Mouse (Mus musculus) midbrain, postnatal 0 days (tissue): ENCODE results near the gene Selenow. TPM values are rescaled to one million over a fixed set of nuclear protein-coding genes. Genes with fewer than 3 reads are reported as not detected.
A peak's percentile ranks its signal among the peaks of the same experiment; 100 is the strongest.
"Not testable (repeated sequence)": the region's sequence is repeated elsewhere in the genome, so short reads cannot be mapped to it uniquely, and the experiment has no call there.

ENCODE experiments used
- ATAC-seq: fragments of 200-750 bp; cut with Nextera tagmentation; 2 replicates; pipeline ENCODE4 v1.8.0; 2017; ENCODE audit warnings: moderate number of reproducible peaks, mild to moderate bottlenecking, moderate TSS enrichment, moderate library complexity; ENCODE audit not compliant: low FRiP score
- DNase-seq: peaks from one replicate; pipeline ENCODE4 v3.0.0-alpha.2; 2015; ENCODE audit warnings: low spot score
- H3K27ac ChIP-seq: fragments of 300-500 bp; sonication (generic); 2 replicates; pipeline ENCODE4 v1.5.1; 2014; ENCODE audit warnings: low read depth, mild to moderate bottlenecking, low read length, mixed read lengths
- H3K27me3 ChIP-seq: fragments of 300-500 bp; sonication (generic); 2 replicates; pipeline ENCODE4 v1.6.1; 2014; ENCODE audit warnings: low read length, control low read depth, mixed read lengths; ENCODE audit not compliant: insufficient read depth
- H3K36me3 ChIP-seq: fragments of 300-500 bp; sonication (generic); 2 replicates; pipeline ENCODE4 v1.6.1; 2014; ENCODE audit warnings: low read length, control low read depth, mixed read lengths; ENCODE audit not compliant: insufficient read depth
- H3K4me1 ChIP-seq: fragments of 300-500 bp; sonication (generic); 2 replicates; pipeline ENCODE4 v1.6.1; 2014; ENCODE audit warnings: mild to moderate bottlenecking, control low read depth, antibody characterized with exemption, low read length, mixed read lengths; ENCODE audit not compliant: insufficient read depth
- H3K4me2 ChIP-seq: fragments of 300-500 bp; sonication (generic); 2 replicates; pipeline ENCODE4 v1.6.1; 2014; ENCODE audit warnings: low read depth, mild to moderate bottlenecking, low read length, mixed read lengths; ENCODE audit not compliant: poor library complexity, severe bottlenecking
- H3K4me3 ChIP-seq: fragments of 300-500 bp; sonication (generic); 2 replicates; pipeline ENCODE4 v1.5.1; 2014; ENCODE audit warnings: low read depth, mild to moderate bottlenecking, low read length, moderate library complexity
- H3K9ac ChIP-seq: fragments of 300-500 bp; sonication (generic); replicated peaks from 2 replicates; pipeline ENCODE4 v1.6.1; 2014; ENCODE audit warnings: mild to moderate bottlenecking, low read length, moderate library complexity, mixed read lengths; ENCODE audit not compliant: poor library complexity, severe bottlenecking
- H3K9me3 ChIP-seq: fragments of 300-500 bp; sonication (generic); 2 replicates; pipeline ENCODE4 v1.6.1; 2016; ENCODE audit warnings: low read length, control low read depth
- CTCF ChIP-seq: IDR thresholded peaks from 2 replicates; pipeline ENCODE4 v1.5.1; 2016; ENCODE audit warnings: antibody characterized with exemption, mild to moderate bottlenecking
- WGBS: fragments of 180-500 bp; shearing (Covaris S2); extraction: QIAGEN DNeasy Blood & Tissue Kit; methylation state at CpG from one replicate; pipeline ENCODE4 v1.1.7; 2014; 5-methylcytosine and 5-hydroxymethylcytosine counted together
- polyA plus RNA-seq: library from polyadenylated mRNA; unstranded; fragments of >200 nt; fragmentation: Nextera tagmentation; extraction: Ambion mirVana; gene quantifications from 2 replicates; pipeline ENCODE4 v1.2.1, GENCODE M21; 2015
- total RNA-seq: library from RNA; depleted of rRNA; stranded (reverse); fragments of >200 nt; gene quantifications from 2 replicates; pipeline ENCODE4 v1.2.3, GENCODE M21; 2014

Selenow gene
- total and polyA plus RNA-seq, 2 experiments from 2014 or later, result 718 to 2,106 TPM

DNA sequence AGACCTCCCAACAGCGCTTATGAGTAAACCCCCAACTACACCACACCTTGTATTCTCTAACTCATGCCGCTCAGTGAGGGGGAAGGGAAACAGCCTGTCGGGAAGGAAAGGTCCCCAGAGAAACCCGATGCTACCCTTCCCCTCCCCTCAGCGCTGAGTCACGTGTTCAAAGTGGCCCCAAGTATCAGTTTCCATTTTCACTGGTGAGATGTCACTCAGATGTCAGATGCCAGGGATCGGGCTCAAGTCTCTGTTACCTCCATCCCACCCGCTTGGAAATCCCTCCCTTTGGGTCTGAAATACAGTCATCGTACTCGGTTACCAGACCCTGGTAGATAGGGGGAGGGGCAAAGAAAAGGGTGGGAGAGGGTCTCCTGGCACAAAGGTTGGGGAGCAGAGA is 406 bp downstream of the Selenow start:
- DNase-seq, result peak; percentile 63
- peaks cover 9% of the 10 kb centered on the region; the same call in 1 of the 2 replicates for H3K4me1 ChIP-seq
- H3K9me3 ChIP-seq, result no peaks in the 10 kb centered on the region
- H3K9ac ChIP-seq, result peak overlapping the region; percentile 81
- peak overlapping the region; percentile 75 for H3K4me3 ChIP-seq
- no peak for TF ChIP-seq CTCF
- WGBS, result 1% methylated on average over 10 of the region's 10 CpGs
- peak overlapping the region; percentile 88 for H3K27ac ChIP-seq
- H3K4me2 ChIP-seq, result peak overlapping the region; percentile 70
- peak; percentile 44 for ATAC-seq
- no peaks in the 10 kb centered on the region for H3K27me3 ChIP-seq
- H3K36me3 ChIP-seq, result peaks cover 16% of the 10 kb centered on the region

DNA sequence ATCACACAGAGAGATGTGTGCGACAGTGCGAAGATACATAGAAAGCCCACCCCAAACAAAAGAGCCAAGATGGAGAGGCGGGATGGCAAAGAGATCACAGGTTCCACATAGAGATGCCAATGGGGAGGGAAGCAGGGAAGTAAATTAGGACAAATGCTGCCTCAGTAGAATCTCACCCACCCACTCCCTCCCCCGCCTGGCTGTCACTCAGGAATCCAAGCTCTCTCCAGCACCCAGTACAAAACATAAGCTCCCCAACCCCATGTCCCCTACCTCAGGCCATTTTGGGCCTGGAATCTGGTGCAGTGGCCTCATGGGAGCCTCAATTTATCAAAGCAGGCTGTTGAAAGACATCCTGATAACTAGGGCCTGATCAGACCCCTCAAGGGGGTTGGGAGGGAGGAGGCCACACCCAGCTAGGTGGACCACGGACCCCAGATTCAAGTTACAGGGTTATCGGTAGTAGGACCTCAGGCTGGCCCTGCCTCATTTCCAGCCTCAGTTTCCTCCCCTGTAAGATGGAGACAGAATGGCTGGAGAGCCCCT is 1.5 kb downstream of the Selenow start:
- WGBS, result 87% methylated on average over 6 of the region's 6 CpGs
- TF ChIP-seq CTCF, result no peak
- Histone ChIP-seq H3K4me3 (peak overlapping the region; percentile 75), H3K9me3 (no peaks in the 10 kb centered on the region), H3K27ac (peak overlapping the region; percentile 18; the same call in 1 of the 2 replicates), H3K4me1 (peaks cover 9% of the 10 kb centered on the region; the same call in 1 of the 2 replicates), H3K4me2 (peak overlapping the region; percentile 70), H3K27me3 (no peaks in the 10 kb centered on the region), H3K9ac (peak overlapping the region; percentile 81), H3K36me3 (peaks cover 16% of the 10 kb centered on the region)
- no peak for ATAC-seq
- no peak for DNase-seq

DNA sequence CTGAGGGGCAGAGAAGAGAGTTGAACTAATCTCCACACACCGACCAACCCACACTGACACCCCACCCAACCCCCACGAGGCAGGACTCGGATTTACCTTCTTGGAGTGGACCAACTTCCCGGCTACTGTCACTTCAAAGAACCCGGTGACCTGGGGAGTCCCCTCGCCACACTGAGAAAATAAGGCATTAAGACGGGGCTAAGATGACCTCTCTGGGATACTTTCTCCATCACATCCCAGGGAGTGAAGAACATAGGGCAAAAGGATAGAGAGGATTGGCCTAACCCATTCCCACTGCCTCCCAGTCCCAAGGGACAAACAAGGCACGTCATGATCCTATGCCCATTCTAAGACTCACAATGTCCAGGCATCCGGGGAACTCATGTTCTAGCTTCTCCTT is 2.3 kb downstream of the Selenow start:
- H3K9ac ChIP-seq, result peak overlapping the region; percentile 81; the same call in 1 of the 2 replicates

DNA sequence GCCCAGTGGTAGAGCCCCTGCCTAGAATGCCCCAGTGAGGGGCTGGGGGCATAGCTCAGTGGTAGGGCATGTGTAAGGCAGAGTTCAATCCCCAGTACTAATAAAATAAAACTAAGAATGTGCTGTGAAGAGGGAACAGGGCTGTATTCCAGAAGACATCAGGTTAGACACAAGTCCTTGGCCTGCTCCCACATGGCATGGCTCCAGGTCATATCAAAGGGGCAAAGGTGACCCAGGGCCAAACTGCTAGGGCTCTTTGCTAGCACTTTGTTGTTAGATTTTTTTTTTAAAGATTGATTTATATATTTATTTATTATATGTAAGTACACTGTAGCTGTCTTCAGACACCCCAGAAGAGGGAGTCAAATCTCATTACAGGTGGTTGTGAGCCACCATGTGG is 3.8 kb downstream of the Selenow start:
- Histone ChIP-seq H3K27ac (no peak overlapping the region), H3K9ac (no peak overlapping the region), H3K9me3 (no peaks in the 10 kb centered on the region), H3K27me3 (no peaks in the 10 kb centered on the region), H3K4me1 (peaks cover 9% of the 10 kb centered on the region; the same call in 1 of the 2 replicates), H3K4me3 (no peak overlapping the region), H3K36me3 (peaks cover 16% of the 10 kb centered on the region), H3K4me2 (no peak overlapping the region)
- ATAC-seq, result no peak
- TF ChIP-seq CTCF, result no peak
- DNase-seq, result no peak

More for the DNA sequence above, 2.3 kb downstream of the Selenow start:
- Histone ChIP-seq H3K9me3 (no peaks in the 10 kb centered on the region), H3K4me2 (peak overlapping the region; percentile 70), H3K27me3 (no peaks in the 10 kb centered on the region), H3K4me1 (peaks cover 9% of the 10 kb centered on the region; the same call in 1 of the 2 replicates), H3K36me3 (peaks cover 16% of the 10 kb centered on the region), H3K4me3 (no peak overlapping the region), H3K27ac (no peak overlapping the region)
- 95% methylated on average over 9 of the region's 9 CpGs for WGBS
- TF ChIP-seq CTCF, result no peak
- no peak for DNase-seq
- no peak for ATAC-seq

DNA sequence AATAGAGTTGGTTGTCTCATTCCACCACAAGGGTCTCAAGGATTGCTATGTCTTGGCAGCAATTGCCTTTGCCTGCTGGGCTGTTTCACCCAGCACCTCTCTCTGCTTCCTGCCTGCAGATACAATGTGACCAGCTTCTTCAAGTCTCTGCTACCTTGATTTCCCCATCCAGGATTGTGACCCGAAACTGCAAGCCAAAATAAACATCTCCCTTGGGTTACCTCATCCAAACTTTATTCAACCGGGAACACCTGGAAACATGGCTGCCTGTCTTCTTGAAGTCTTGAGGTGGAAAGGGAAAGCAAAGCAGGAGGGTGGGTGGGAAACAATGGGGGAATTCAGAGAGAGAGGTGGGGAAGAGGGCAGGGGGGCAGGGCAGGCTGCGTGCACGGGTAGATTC is 5.2 kb downstream of the Selenow start:
- H3K27me3 ChIP-seq, result no peaks in the 10 kb centered on the region
- peaks cover 16% of the 10 kb centered on the region for H3K36me3 ChIP-seq
- H3K9ac ChIP-seq, result no peak overlapping the region
- no peak overlapping the region for H3K27ac ChIP-seq
- DNase-seq (no peak), ATAC-seq (no peak)
- WGBS, result 85% methylated on average over 4 of the region's 4 CpGs
- no peak overlapping the region for H3K4me2 ChIP-seq
- H3K4me1 ChIP-seq, result peaks cover 9% of the 10 kb centered on the region; the same call in 1 of the 2 replicates
- no peak for TF ChIP-seq CTCF
- no peak overlapping the region for H3K4me3 ChIP-seq
- H3K9me3 ChIP-seq, result no peaks in the 10 kb centered on the region

DNA sequence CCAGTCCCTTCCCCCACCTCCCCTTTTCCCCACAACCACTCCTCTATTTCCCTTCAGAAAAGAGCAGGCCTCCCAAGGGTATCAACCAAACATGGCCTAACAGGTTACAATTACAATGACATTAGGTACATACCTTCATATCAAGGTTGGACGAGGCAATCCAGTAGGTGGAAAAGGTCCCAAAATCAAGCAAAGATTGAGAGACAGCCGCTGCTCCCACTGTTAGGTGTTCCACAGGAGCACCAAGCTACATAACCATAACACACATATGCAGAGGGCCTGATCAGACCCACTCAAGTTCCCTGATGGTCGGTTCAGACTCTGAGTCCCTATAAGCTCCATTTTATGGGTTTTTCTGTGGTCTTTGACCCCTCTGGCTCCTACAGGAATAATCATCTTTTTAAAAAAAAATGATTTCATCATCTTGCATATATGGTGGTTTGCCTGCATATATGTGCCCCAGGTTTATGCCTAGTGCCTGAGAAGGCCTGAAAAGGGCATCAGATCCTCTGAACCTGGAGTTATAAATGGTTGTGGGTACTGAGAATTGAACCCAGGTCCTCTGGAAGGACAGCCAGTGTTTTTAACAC is 6.0 kb downstream of the Selenow start:
- H3K9me3 ChIP-seq, result no peaks in the 10 kb centered on the region
- H3K4me2 ChIP-seq, result no peak overlapping the region
- no peaks in the 10 kb centered on the region for H3K27me3 ChIP-seq
- H3K9ac ChIP-seq, result no peak overlapping the region
- no peak overlapping the region for H3K4me3 ChIP-seq
- ATAC-seq (no peak), DNase-seq (no peak)
- H3K4me1 ChIP-seq, result peaks cover 8% of the 10 kb centered on the region; the same call in 1 of the 2 replicates
- peaks cover 16% of the 10 kb centered on the region for H3K36me3 ChIP-seq
- WGBS, result 97% methylated on average over 3 of the region's 3 CpGs
- TF ChIP-seq CTCF, result no peak
- no peak overlapping the region for H3K27ac ChIP-seq

DNA sequence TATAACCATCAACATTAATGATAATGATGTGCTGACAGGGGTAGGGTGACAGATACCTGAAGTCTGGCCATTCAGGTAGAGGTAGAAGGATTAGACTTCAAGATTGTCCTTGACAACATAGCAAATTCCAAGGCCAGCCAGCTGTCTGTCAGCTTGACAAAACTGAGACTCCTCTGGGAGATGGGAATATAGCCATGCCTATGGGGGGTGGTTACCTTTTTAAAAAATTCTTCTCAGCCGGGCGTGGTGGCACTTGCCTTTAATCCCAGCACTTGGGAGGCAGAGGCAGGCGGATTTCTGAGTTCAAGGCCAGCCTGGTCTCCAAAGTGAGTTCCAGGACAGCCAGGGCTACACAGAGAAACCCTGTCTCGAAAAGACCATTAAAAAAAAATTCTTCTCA is 6.5 kb downstream of the Selenow start:
- not testable (repeated sequence) for DNase-seq, H3K27me3 ChIP-seq, H3K4me3 ChIP-seq, H3K9me3 ChIP-seq, H3K27ac ChIP-seq, H3K4me2 ChIP-seq, H3K9ac ChIP-seq, H3K4me1 ChIP-seq, ATAC-seq
- 88% methylated on average over 4 of the region's 4 CpGs for WGBS
- peaks cover 16% of the 10 kb centered on the region for H3K36me3 ChIP-seq
